Mouse (Mus musculus): ENCODE results near the gene Gm14410. TPM values are rescaled to one million over a fixed set of nuclear protein-coding genes. Genes with fewer than 3 reads are reported as not detected.
"Not testable (repeated sequence)": the region's sequence is repeated elsewhere in the genome, so short reads cannot be mapped to it uniquely, and the experiment has no call there.

The Gm14410 gene
- 24.0 and 24.4 TPM in 2 replicates for polyA plus RNA-seq (2014; fragmentation: Nextera tagmentation; extraction: Ambion mirVana)

- H3K27ac ChIP-seq (ENCODE audit: low read depth, low read length); H3K36me3 ChIP-seq (ENCODE audit: control insufficient read depth, insufficient read depth, low read length); H3K9ac ChIP-seq (ENCODE audit: low read depth, low read length); H3K4me2 ChIP-seq; H3K4me1 ChIP-seq (ENCODE audit: control insufficient read depth, insufficient read depth, low read length); ATAC-seq (replicated peaks; ENCODE audit: insufficient number of reproducible peaks, low FRiP score, low TSS enrichment); H3K27me3 ChIP-seq (ENCODE audit: control insufficient read depth, insufficient read depth, low read length); H3K9me3 ChIP-seq (replicated peaks; ENCODE audit: control insufficient read depth, low read length): not testable (repeated sequence)
- peak within 1 kb of the TSS; percentile 35 for H3K4me3 ChIP-seq (ENCODE audit: low read depth, low read length)
- WGBS (ENCODE audit: insufficient replicate concordance) = 2% methylated on average over 3 of the region's 6 CpGs
Observed at GRCm38 (mm10) chr2:177206341-177206740, at the start of gene Gm14410. Gene Gm14410, minus strand, starts transcription at chr2:177206421.

- WGBS (ENCODE audit: insufficient replicate concordance) = 70% methylated on average over 2 of the region's 2 CpGs
- ATAC-seq (replicated peaks; ENCODE audit: insufficient number of reproducible peaks, low FRiP score, low TSS enrichment); H3K4me1 ChIP-seq (ENCODE audit: control insufficient read depth, insufficient read depth, low read length): not testable (repeated sequence)
Observed at GRCm38 (mm10) chr2:177247449-177247848, 41.2 kb upstream of the Gm14410 start.

DNA sequence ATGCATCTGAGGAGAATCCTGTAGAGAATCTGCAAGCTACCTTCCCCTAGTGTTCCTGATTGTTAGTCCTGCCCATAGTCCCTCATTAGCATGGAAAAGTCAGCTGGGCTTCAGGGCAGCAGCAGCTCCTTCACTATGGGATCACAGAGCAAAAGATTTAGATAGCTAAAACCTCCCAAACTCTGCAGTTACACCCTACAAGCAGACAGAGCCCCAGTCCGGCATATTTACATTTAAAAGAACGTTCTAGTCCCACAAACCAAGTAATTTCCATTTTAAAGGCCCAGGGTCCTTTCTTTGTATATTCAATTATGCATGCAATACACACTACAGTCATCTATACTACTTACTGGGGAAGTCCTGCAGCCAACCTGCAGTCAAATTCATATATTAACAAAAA lies 24.2 kb upstream of the Gm14410 start:
- WGBS (ENCODE audit: insufficient replicate concordance) = 53% methylated on average over 2 of the region's 2 CpGs
- ATAC-seq (replicated peaks; ENCODE audit: insufficient number of reproducible peaks, low FRiP score, low TSS enrichment); H3K4me2 ChIP-seq; H3K9ac ChIP-seq (ENCODE audit: low read depth, low read length); H3K27ac ChIP-seq (ENCODE audit: low read depth, low read length); H3K4me1 ChIP-seq (ENCODE audit: control insufficient read depth, insufficient read depth, low read length); H3K9me3 ChIP-seq (replicated peaks; ENCODE audit: control insufficient read depth, low read length); H3K36me3 ChIP-seq (ENCODE audit: control insufficient read depth, insufficient read depth, low read length); H3K27me3 ChIP-seq (ENCODE audit: control insufficient read depth, insufficient read depth, low read length); H3K4me3 ChIP-seq (ENCODE audit: low read depth, low read length): not testable (repeated sequence)

More at GRCm38 (mm10) chr2:177247449-177247848, 41.2 kb upstream of the Gm14410 start:
- H3K4me3 ChIP-seq (ENCODE audit: low read depth, low read length); H3K9ac ChIP-seq (ENCODE audit: low read depth, low read length); H3K27me3 ChIP-seq (ENCODE audit: control insufficient read depth, insufficient read depth, low read length); H3K4me2 ChIP-seq; H3K36me3 ChIP-seq (ENCODE audit: control insufficient read depth, insufficient read depth, low read length); H3K27ac ChIP-seq (ENCODE audit: low read depth, low read length); H3K9me3 ChIP-seq (replicated peaks; ENCODE audit: control insufficient read depth, low read length): not testable (repeated sequence)

DNA sequence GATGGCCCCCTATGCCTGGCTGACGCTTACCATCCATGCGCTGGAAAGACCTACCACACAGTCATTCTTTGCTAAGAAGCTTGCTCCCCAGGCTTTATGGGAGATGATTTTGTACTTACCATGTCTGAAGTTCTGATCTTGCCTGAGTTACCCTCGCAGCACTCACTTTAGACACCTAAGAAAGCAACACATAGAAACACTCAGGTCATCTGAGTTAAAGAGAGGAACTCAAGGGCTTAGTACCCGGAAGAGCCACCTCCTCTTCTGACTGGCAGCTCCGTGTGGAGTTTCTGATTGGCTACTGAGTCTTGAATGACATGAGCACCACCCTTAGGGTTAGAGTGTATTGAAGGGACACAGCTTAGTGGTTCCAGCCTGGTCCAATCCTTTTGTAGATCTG lies 33.5 kb downstream of the Gm14410 start:
- not testable (repeated sequence) for H3K4me3 ChIP-seq (ENCODE audit: low read depth, low read length); H3K9me3 ChIP-seq (replicated peaks; ENCODE audit: control insufficient read depth, low read length); H3K4me1 ChIP-seq (ENCODE audit: control insufficient read depth, insufficient read depth, low read length); H3K27ac ChIP-seq (ENCODE audit: low read depth, low read length); H3K27me3 ChIP-seq (ENCODE audit: control insufficient read depth, insufficient read depth, low read length); H3K36me3 ChIP-seq (ENCODE audit: control insufficient read depth, insufficient read depth, low read length); H3K9ac ChIP-seq (ENCODE audit: low read depth, low read length); H3K4me2 ChIP-seq; ATAC-seq (replicated peaks; ENCODE audit: insufficient number of reproducible peaks, low FRiP score, low TSS enrichment)
- WGBS (ENCODE audit: insufficient replicate concordance) = 77% methylated on average over 4 of the region's 5 CpGs

Other genes starting within 250 kb of the Gm14410 start
- 11.9 and 13.8 TPM in 2 replicates for gene Gm14419, start 205.5 kb downstream of the Gm14410 start, polyA plus RNA-seq (2014; fragmentation: Nextera tagmentation; extraction: Ambion mirVana)
- not detected in 2 replicates for gene Gm14401, start 132.1 kb downstream of the Gm14410 start, polyA plus RNA-seq (2014; fragmentation: Nextera tagmentation; extraction: Ambion mirVana)
- not detected in 2 replicates for gene Gm14409, start 60.6 kb upstream of the Gm14410 start, polyA plus RNA-seq (2014; fragmentation: Nextera tagmentation; extraction: Ambion mirVana)
- 0.40 and 0.59 TPM in 2 replicates for gene Gm14412, start 117.9 kb upstream of the Gm14410 start, polyA plus RNA-seq (2014; fragmentation: Nextera tagmentation; extraction: Ambion mirVana)
- gene Gm14418, start 191.9 kb upstream of the Gm14410 start, polyA plus RNA-seq (2014; fragmentation: Nextera tagmentation; extraction: Ambion mirVana) = 7.7 and 8.8 TPM in 2 replicates

Measured in heart, embryonic 11.5 days (tissue).